Mouse (Mus musculus) spleen, adult 2 months (tissue): ENCODE measurements around the gene Olfr457. TPM values are rescaled to one million over a fixed set of nuclear protein-coding genes. Genes with fewer than 3 reads are reported as not detected.
"Not testable (repeated sequence)": the region's sequence is repeated elsewhere in the genome, so short reads cannot be mapped to it uniquely, and the experiment has no call there.

ENCODE experiments used
- DNase-seq, 2 experiments: peaks; one replicate each; pipeline versions ENCODE4 v3.0.0 to v3.0.0-alpha.2; 2012 to 2021; ENCODE audit warnings: low spot score in 2 of 2, low read depth in 1 of 2
- H3K27ac ChIP-seq: fragments of 200-500 bp; 2 replicates; pipeline ENCODE4 v1.5.1; 2012; ENCODE audit warnings: low read length, inconsistent platforms; ENCODE audit not compliant: insufficient read depth
- H3K27me3 ChIP-seq: fragments of 200-500 bp; 2 replicates; pipeline ENCODE4 v1.6.1; 2012; ENCODE audit warnings: mild to moderate bottlenecking, moderate library complexity, low read length, inconsistent platforms; ENCODE audit not compliant: control insufficient read depth, insufficient read depth
- H3K36me3 ChIP-seq: fragments of 200-500 bp; 2 replicates; pipeline ENCODE4 v1.6.1; 2012; ENCODE audit warnings: mild to moderate bottlenecking, low read length, inconsistent platforms; ENCODE audit not compliant: control insufficient read depth, insufficient read depth
- H3K4me1 ChIP-seq: fragments of 200-500 bp; 2 replicates; pipeline ENCODE4 v1.6.1; 2011; ENCODE audit warnings: inconsistent platforms; ENCODE audit not compliant: control insufficient read depth, insufficient read depth, insufficient read length
- H3K4me3 ChIP-seq: fragments of 200-500 bp; 2 replicates; pipeline ENCODE4 v1.5.1; 2011; ENCODE audit warnings: mild to moderate bottlenecking, inconsistent platforms; ENCODE audit not compliant: insufficient read depth, insufficient read length; ENCODE audit errors: extremely low read depth
- CTCF ChIP-seq: fragments of 200-500 bp; IDR thresholded peaks from 2 replicates; pipeline ENCODE4 v1.5.1; 2011; ENCODE audit warnings: mild to moderate bottlenecking, inconsistent platforms; ENCODE audit not compliant: insufficient read depth, insufficient read length, insufficient replicate concordance; ENCODE audit errors: extremely low read depth
- POLR2A ChIP-seq: fragments of 200-500 bp; IDR thresholded peaks from 2 replicates; pipeline ENCODE4 v1.6.1; 2011; ENCODE audit warnings: low read depth, low read length, inconsistent platforms
- WGBS: fragments of 180-500 bp; shearing (Covaris S2); methylation state at CpG from one replicate; pipeline ENCODE4 v1.1.7; 2018; 5-methylcytosine and 5-hydroxymethylcytosine counted together
- polyA plus RNA-seq: library from polyadenylated mRNA; depleted of rRNA; stranded (reverse); fragments of >200 nt; gene quantifications from 2 replicates; pipeline ENCODE4 v1.2.3, GENCODE M21; 2012; rRNA removed

The Olfr457 gene
- polyA plus RNA-seq, result not detected in 2 replicates

DNA sequence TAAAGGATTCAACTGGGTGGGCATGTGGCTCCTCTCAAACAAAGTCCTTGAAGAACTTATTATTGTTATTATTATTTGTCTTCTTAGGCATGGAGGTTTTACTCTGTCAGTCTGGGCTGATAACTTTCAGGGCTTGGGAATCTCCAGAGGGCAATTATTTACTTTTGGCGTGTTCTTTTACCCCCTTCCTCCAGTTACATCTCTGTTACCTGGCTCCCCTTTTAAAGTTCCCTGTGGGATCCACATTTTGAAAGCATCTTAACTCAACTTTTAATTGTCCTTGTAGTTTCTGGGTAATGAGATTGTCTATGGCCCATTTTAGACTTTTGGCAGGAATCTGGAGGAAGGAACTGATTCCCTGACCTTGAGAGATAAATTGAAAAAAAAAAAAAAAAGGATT, at the start of gene Olfr457:
Olfr457 (minus strand) TSS at position 101 of the 400 bp plus-strand sequence.
- no peak within 1 kb of the TSS for H3K4me3 ChIP-seq
- TF ChIP-seq POLR2A (no peak), CTCF (no peak)
- H3K4me1 ChIP-seq, result no peaks in the 10 kb centered on the region
- DNase-seq, result no peak
- H3K27me3 ChIP-seq, result no peaks in the 10 kb centered on the region
- no peak within 1 kb of the TSS for H3K27ac ChIP-seq
- 82% methylated on average over 1 of the region's 1 CpGs for WGBS
- no peaks in the 10 kb centered on the region for H3K36me3 ChIP-seq

GRCm38 (mm10) chr6:42513461-42513860, 37.3 kb upstream of the Olfr457 start:
- Histone ChIP-seq H3K27me3 (no peaks in the 10 kb centered on the region), H3K27ac (no peak overlapping the region), H3K36me3 (no peaks in the 10 kb centered on the region), H3K4me3 (no peak overlapping the region), H3K4me1 (no peaks in the 10 kb centered on the region)
- TF ChIP-seq CTCF (no peak), POLR2A (no peak)
- no peak for DNase-seq
- 79% methylated on average over 1 of the region's 1 CpGs for WGBS

GRCm38 (mm10) chr6:42509311-42509710, 33.2 kb upstream of the Olfr457 start:
- Histone ChIP-seq H3K27ac (no peak overlapping the region), H3K4me1 (no peaks in the 10 kb centered on the region), H3K4me3 (no peak overlapping the region), H3K27me3 (no peaks in the 10 kb centered on the region), H3K36me3 (no peaks in the 10 kb centered on the region)
- no peak for DNase-seq
- no peak for TF ChIP-seq CTCF
- TF ChIP-seq POLR2A, result no peak

- H3K36me3 ChIP-seq, result no peaks in the 10 kb centered on the region
- H3K27me3 ChIP-seq, result no peaks in the 10 kb centered on the region
- H3K27ac ChIP-seq, result no peak overlapping the region
- H3K4me3 ChIP-seq, result no peak overlapping the region
- TF ChIP-seq CTCF (no peak), POLR2A (no peak)
- WGBS, result 79% methylated on average over 2 of the region's 2 CpGs
- H3K4me1 ChIP-seq, result no peaks in the 10 kb centered on the region
- DNase-seq, result no peak
Observed at GRCm38 (mm10) chr6:42503478-42503877, 27.3 kb upstream of the Olfr457 start.

DNA sequence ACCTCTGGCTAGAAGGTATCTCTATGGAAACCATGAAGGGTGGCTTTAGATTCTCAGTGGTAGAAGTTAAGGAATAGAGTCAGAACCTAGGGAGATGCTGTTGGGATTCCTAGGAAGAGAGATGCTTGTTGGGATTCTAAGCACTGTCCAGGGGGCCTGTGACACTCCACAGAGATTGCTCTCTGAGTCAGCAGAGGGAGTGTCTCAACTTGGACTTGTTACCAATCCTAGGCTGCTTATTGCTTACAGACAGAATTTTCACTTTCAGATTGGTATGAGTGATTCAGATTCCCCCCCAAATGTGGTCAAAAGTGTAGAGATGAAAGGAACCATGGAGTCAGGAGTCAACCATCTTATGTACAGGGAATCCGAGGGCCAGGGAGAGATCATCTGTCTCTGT, 13.6 kb upstream of the Olfr457 start:
- H3K27me3 ChIP-seq, result no peaks in the 10 kb centered on the region
- H3K27ac ChIP-seq, result no peak overlapping the region
- WGBS, result 78% methylated on average over 1 of the region's 1 CpGs
- DNase-seq, result no peak
- no peak overlapping the region for H3K4me3 ChIP-seq
- H3K36me3 ChIP-seq, result no peaks in the 10 kb centered on the region
- H3K4me1 ChIP-seq, result no peaks in the 10 kb centered on the region
- TF ChIP-seq POLR2A (no peak), CTCF (no peak)

- H3K4me3 ChIP-seq, result no peak within 1 kb of the TSS
- H3K36me3 ChIP-seq, result no peaks in the 10 kb centered on the region
- H3K27ac ChIP-seq, result no peak within 1 kb of the TSS
- DNase-seq, result no peak
- H3K27me3 ChIP-seq, result no peaks in the 10 kb centered on the region
- no peak for TF ChIP-seq CTCF
- no peaks in the 10 kb centered on the region for H3K4me1 ChIP-seq
- WGBS, result 81% methylated on average over 1 of the region's 1 CpGs
Observed at GRCm38 (mm10) chr6:42487114-42487513, 11.0 kb upstream of the Olfr457 start, which contains the start of gene Olfr456. Gene Olfr456, minus strand, starts transcription at chr6:42487214.

DNA sequence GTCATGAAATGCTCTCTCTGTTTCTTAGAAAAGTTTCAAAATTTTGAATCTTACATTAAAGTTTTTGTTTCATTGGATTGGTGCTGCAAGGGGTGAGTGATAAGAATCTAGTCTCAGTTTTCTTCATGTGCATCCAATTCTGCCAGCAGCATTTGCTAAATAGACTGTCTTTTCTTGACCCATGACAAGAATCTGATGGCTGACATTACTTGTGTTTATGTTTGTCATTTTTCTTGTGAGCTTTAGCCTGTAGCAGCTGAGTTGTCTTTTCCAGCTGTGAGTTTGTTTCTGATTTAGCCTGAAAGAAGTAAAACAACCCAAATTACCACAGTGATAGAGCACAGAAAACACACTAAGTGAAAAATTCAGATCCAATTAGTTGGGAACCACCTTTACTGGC, 8.5 kb upstream of the Olfr457 start:
- TF ChIP-seq POLR2A (no peak), CTCF (no peak)
- Histone ChIP-seq H3K27me3 (no peaks in the 10 kb centered on the region), H3K36me3 (no peaks in the 10 kb centered on the region), H3K27ac (no peak overlapping the region), H3K4me1 (no peaks in the 10 kb centered on the region), H3K4me3 (no peak overlapping the region)
- no peak for DNase-seq

GRCm38 (mm10) chr6:42471298-42471697, 4.8 kb downstream of the Olfr457 start:
- not testable (repeated sequence) for H3K27ac ChIP-seq, H3K4me1 ChIP-seq, H3K4me3 ChIP-seq, H3K36me3 ChIP-seq, H3K27me3 ChIP-seq, DNase-seq
- 97% methylated on average over 4 of the region's 4 CpGs for WGBS
